Mouse (Mus musculus): ENCODE measurements around the gene Timp2. TPM values are rescaled to one million over a fixed set of nuclear protein-coding genes. Genes with fewer than 3 reads are reported as not detected.

Gene Timp2
- polyA plus RNA-seq, 1 experiment from 2014 or later: 72.7 TPM

- Histone ChIP-seq H3K27me3 (ENCODE audit: control insufficient read depth, insufficient read depth, low read length) (no peaks in the 10 kb centered on the region), H3K9ac (ENCODE audit: low read length) (no peak overlapping the region), H3K36me3 (ENCODE audit: control insufficient read depth, insufficient read depth, low read length) (no peaks in the 10 kb centered on the region; the same call in 1 of the 2 replicates), H3K4me1 (replicated peaks; ENCODE audit: control insufficient read depth, insufficient read depth) (0 out of 2 replicates have a peak, but pooled peaks cover 3% of the 10 kb centered on the region), H3K4me2 (replicated peaks; ENCODE audit: low read depth) (no peak overlapping the region), H3K9me3 (ENCODE audit: control insufficient read depth, low read length) (no peaks in the 10 kb centered on the region), H3K4me3 (ENCODE audit: low read depth, low read length) (no peak overlapping the region), H3K27ac (replicated peaks) (no peak overlapping the region)
- 94% methylated on average over 16 of the region's 16 CpGs for whole genome bisulfite sequencing
- ATAC-seq (ENCODE audit: low FRiP score, low TSS enrichment) (no peak), DNase-seq (ENCODE audit: low spot score) (no peak)
- TF ChIP-seq CTCF (IDR thresholded peaks at IDR 0.05; ENCODE audit: low read depth): no peak
- TF ChIP-seq EP300 (optimal IDR thresholded peaks at IDR 0.05): no peak
Measured at GRCm38 (mm10) chr11:118330777-118331176, 24.8 kb downstream of the Timp2 start.

- 95% methylated on average over 14 of the region's 14 CpGs for WGBS
- no peak for ATAC-seq (ENCODE audit: low FRiP score, low TSS enrichment)
Measured at GRCm38 (mm10) chr11:118330361-118330760, 25.2 kb downstream of the Timp2 start.

GRCm38 (mm10) chr11:118328947-118329346 is 26.6 kb downstream of the Timp2 start:
- no peak overlapping the region for H3K27ac ChIP-seq (replicated peaks)
- no peaks in the 10 kb centered on the region for H3K9me3 ChIP-seq (ENCODE audit: control insufficient read depth, low read length)
- TF ChIP-seq CTCF (IDR thresholded peaks at IDR 0.05; ENCODE audit: low read depth): no peak
- TF ChIP-seq EP300 (optimal IDR thresholded peaks at IDR 0.05): no peak
- no peak for DNase-seq (ENCODE audit: low spot score)
- H3K4me3 ChIP-seq (ENCODE audit: low read depth, low read length): no peak overlapping the region
- 84% methylated on average over 5 of the region's 5 CpGs for WGBS
- no peak overlapping the region for H3K9ac ChIP-seq (ENCODE audit: low read length)
- H3K4me2 ChIP-seq (replicated peaks; ENCODE audit: low read depth): no peak overlapping the region
- ATAC-seq (ENCODE audit: low FRiP score, low TSS enrichment): no peak
- no peaks in the 10 kb centered on the region for H3K27me3 ChIP-seq (ENCODE audit: control insufficient read depth, insufficient read depth, low read length)
- 0 out of 2 replicates have a peak, but pooled peaks cover 3% of the 10 kb centered on the region for H3K4me1 ChIP-seq (replicated peaks; ENCODE audit: control insufficient read depth, insufficient read depth)
- no peaks in the 10 kb centered on the region; the same call in 1 of the 2 replicates for H3K36me3 ChIP-seq (ENCODE audit: control insufficient read depth, insufficient read depth, low read length)

More at GRCm38 (mm10) chr11:118330361-118330760, 25.2 kb downstream of the Timp2 start:
- Histone ChIP-seq H3K9ac (ENCODE audit: low read length) (no peak overlapping the region), H3K36me3 (ENCODE audit: control insufficient read depth, insufficient read depth, low read length) (no peaks in the 10 kb centered on the region; the same call in 1 of the 2 replicates), H3K27me3 (ENCODE audit: control insufficient read depth, insufficient read depth, low read length) (no peaks in the 10 kb centered on the region), H3K4me1 (replicated peaks; ENCODE audit: control insufficient read depth, insufficient read depth) (0 out of 2 replicates have a peak, but pooled peaks cover 3% of the 10 kb centered on the region), H3K27ac (replicated peaks) (no peak overlapping the region), H3K9me3 (ENCODE audit: control insufficient read depth, low read length) (no peaks in the 10 kb centered on the region), H3K4me3 (ENCODE audit: low read depth, low read length) (no peak overlapping the region), H3K4me2 (replicated peaks; ENCODE audit: low read depth) (no peak overlapping the region)
- TF ChIP-seq CTCF (IDR thresholded peaks at IDR 0.05; ENCODE audit: low read depth) (no peak), EP300 (optimal IDR thresholded peaks at IDR 0.05) (no peak)
- DNase-seq (ENCODE audit: low spot score): no peak

GRCm38 (mm10) chr11:118328511-118328910 is 27.0 kb downstream of the Timp2 start:
- no peak for ATAC-seq (ENCODE audit: low FRiP score, low TSS enrichment)
- H3K27ac ChIP-seq (replicated peaks): peak overlapping the region; percentile 78; the same call in 1 of the 2 replicates
- WGBS: 93% methylated on average over 6 of the region's 6 CpGs
- no peak overlapping the region for H3K4me2 ChIP-seq (replicated peaks; ENCODE audit: low read depth)
- DNase-seq (ENCODE audit: low spot score): no peak
- TF ChIP-seq EP300 (optimal IDR thresholded peaks at IDR 0.05) (no peak), CTCF (IDR thresholded peaks at IDR 0.05; ENCODE audit: low read depth) (no peak)
- H3K27me3 ChIP-seq (ENCODE audit: control insufficient read depth, insufficient read depth, low read length): no peaks in the 10 kb centered on the region
- H3K9me3 ChIP-seq (ENCODE audit: control insufficient read depth, low read length): no peaks in the 10 kb centered on the region
- no peaks in the 10 kb centered on the region; the same call in 1 of the 2 replicates for H3K36me3 ChIP-seq (ENCODE audit: control insufficient read depth, insufficient read depth, low read length)
- H3K4me1 ChIP-seq (replicated peaks; ENCODE audit: control insufficient read depth, insufficient read depth): 0 out of 2 replicates have a peak, but pooled peaks cover 3% of the 10 kb centered on the region
- no peak overlapping the region for H3K9ac ChIP-seq (ENCODE audit: low read length)
- H3K4me3 ChIP-seq (ENCODE audit: low read depth, low read length): no peak overlapping the region

GRCm38 (mm10) chr11:118326991-118327971 is 28.3 kb downstream of the Timp2 start:
- peak; percentile 60 for DNase-seq (ENCODE audit: low spot score)
- WGBS: 52% methylated on average over 24 of the region's 24 CpGs
- ATAC-seq (ENCODE audit: low FRiP score, low TSS enrichment): peak; percentile 71

More at GRCm38 (mm10) chr11:118326991-118327971, 28.3 kb downstream of the Timp2 start:
- Histone ChIP-seq H3K4me2 (replicated peaks; ENCODE audit: low read depth) (no peak overlapping the region), H3K36me3 (ENCODE audit: control insufficient read depth, insufficient read depth, low read length) (no peaks in the 10 kb centered on the region; the same call in 1 of the 2 replicates), H3K9ac (ENCODE audit: low read length) (peak overlapping the region; percentile 41), H3K9me3 (ENCODE audit: control insufficient read depth, low read length) (no peaks in the 10 kb centered on the region), H3K4me1 (replicated peaks; ENCODE audit: control insufficient read depth, insufficient read depth) (0 out of 2 replicates have a peak, but pooled peaks cover 3% of the 10 kb centered on the region), H3K4me3 (ENCODE audit: low read depth, low read length) (no peak overlapping the region), H3K27ac (replicated peaks) (peak overlapping the region; percentile 78), H3K27me3 (ENCODE audit: control insufficient read depth, insufficient read depth, low read length) (no peaks in the 10 kb centered on the region)
- TF ChIP-seq CTCF (IDR thresholded peaks at IDR 0.05; ENCODE audit: low read depth) (no peak), EP300 (optimal IDR thresholded peaks at IDR 0.05) (no peak)
